Mouse (Mus musculus) intestine, postnatal 0 days (tissue): ENCODE data around the gene Rnf149. TPM values are rescaled to one million over a fixed set of nuclear protein-coding genes. Genes with fewer than 3 reads are reported as not detected.

Experiments
- ATAC-seq: fragments of 200-750 bp; cut with Nextera tagmentation; 2 replicates; pipeline ENCODE4 v1.8.0; 2017; ENCODE audit warnings: mild to moderate bottlenecking, moderate TSS enrichment, moderate library complexity
- H3K27ac ChIP-seq: fragments of 300-500 bp; sonication (generic); 2 replicates; pipeline ENCODE4 v1.5.1; 2014; ENCODE audit warnings: mild to moderate bottlenecking, low read depth, low read length, moderate library complexity
- H3K27me3 ChIP-seq: fragments of 300-500 bp; sonication (generic); replicated peaks from 2 replicates; pipeline ENCODE4 v1.6.1; 2014; ENCODE audit warnings: low read length, mixed read lengths; ENCODE audit not compliant: control insufficient read depth, insufficient read depth
- H3K36me3 ChIP-seq: fragments of 300-500 bp; sonication (generic); 2 replicates; pipeline ENCODE4 v1.6.1; 2014; ENCODE audit warnings: mild to moderate bottlenecking, moderate library complexity; ENCODE audit not compliant: control insufficient read depth, insufficient read depth
- H3K4me1 ChIP-seq: fragments of 300-500 bp; sonication (generic); replicated peaks from 2 replicates; pipeline ENCODE4 v1.6.1; 2014; ENCODE audit warnings: antibody characterized with exemption, low read length, mixed read lengths; ENCODE audit not compliant: control insufficient read depth, insufficient read depth
- H3K4me2 ChIP-seq: fragments of 300-500 bp; sonication (generic); replicated peaks from 2 replicates; pipeline ENCODE4 v1.6.1; 2014; ENCODE audit warnings: low read depth, mild to moderate bottlenecking, moderate library complexity
- H3K4me3 ChIP-seq: fragments of 300-500 bp; sonication (generic); 2 replicates; pipeline ENCODE4 v1.5.1; 2014; ENCODE audit warnings: low read depth, low read length
- H3K9ac ChIP-seq: fragments of 300-500 bp; sonication (generic); 2 replicates; pipeline ENCODE4 v1.6.1; 2014; ENCODE audit warnings: mild to moderate bottlenecking, low read depth, low read length
- H3K9me3 ChIP-seq: fragments of 300-500 bp; sonication (generic); 2 replicates; pipeline ENCODE4 v1.6.1; 2016; ENCODE audit warnings: mixed run types; ENCODE audit not compliant: control insufficient read depth
- CTCF ChIP-seq: sonication (generic); IDR thresholded peaks from 2 replicates; pipeline ENCODE4 v1.5.1; 2016; ENCODE audit warnings: low read depth, mild to moderate bottlenecking, control low read depth, antibody characterized with exemption, moderate library complexity
- WGBS: fragments of 180-500 bp; shearing (Covaris S2); extraction: QIAGEN DNeasy Blood & Tissue Kit; methylation state at CpG from one replicate; pipeline ENCODE4 v1.1.7; 2014; 5-methylcytosine and 5-hydroxymethylcytosine counted together
- polyA plus RNA-seq: library from polyadenylated mRNA; unstranded; fragments of >200 nt; fragmentation: Nextera tagmentation; extraction: Ambion mirVana; gene quantifications from 2 replicates; pipeline ENCODE4 v1.2.1, GENCODE M21; 2015

Rnf149 gene
- 16.9 and 20.4 TPM in 2 replicates for polyA plus RNA-seq

GRCm38 (mm10) chr1:39577253-39577705, at the start of gene Rnf149:
Gene Rnf149 (minus strand): TSS chr1:39577405.
- Histone ChIP-seq H3K27ac (peak within 1 kb of the TSS; percentile 93), H3K27me3 (no peaks in the 10 kb centered on the region), H3K9me3 (no peaks in the 10 kb centered on the region), H3K9ac (peak within 1 kb of the TSS; percentile 90), H3K36me3 (no peaks in the 10 kb centered on the region), H3K4me3 (peak within 1 kb of the TSS; percentile 93), H3K4me2 (peak within 1 kb of the TSS; percentile 96), H3K4me1 (peaks cover 7% of the 10 kb centered on the region; the same call in 1 of the 2 replicates)
- under 1% methylated on average over 45 of the region's 49 CpGs for WGBS
- peak; percentile 94 for ATAC-seq
- no peak for TF ChIP-seq CTCF

- Histone ChIP-seq H3K27me3 (no peaks in the 10 kb centered on the region), H3K4me3 (no peak overlapping the region), H3K4me2 (no peak overlapping the region), H3K36me3 (no peaks in the 10 kb centered on the region), H3K9me3 (no peaks in the 10 kb centered on the region), H3K9ac (no peak overlapping the region), H3K27ac (no peak overlapping the region), H3K4me1 (no peaks in the 10 kb centered on the region)
- WGBS, result 42% methylated on average over 3 of the region's 3 CpGs
- no peak for ATAC-seq
- TF ChIP-seq CTCF, result no peak
Measured at GRCm38 (mm10) chr1:39625491-39625890, 48.3 kb upstream of the Rnf149 start.

- ATAC-seq, result no peak
- Histone ChIP-seq H3K36me3 (no peaks in the 10 kb centered on the region), H3K4me1 (no peaks in the 10 kb centered on the region), H3K27ac (no peak overlapping the region), H3K27me3 (no peaks in the 10 kb centered on the region), H3K9ac (no peak overlapping the region), H3K9me3 (no peaks in the 10 kb centered on the region), H3K4me3 (no peak overlapping the region), H3K4me2 (no peak overlapping the region)
- no peak for TF ChIP-seq CTCF
- WGBS, result 16% methylated on average over 1 of the region's 1 CpGs
Measured at GRCm38 (mm10) chr1:39623729-39624128, 46.5 kb upstream of the Rnf149 start.

- no peak for TF ChIP-seq CTCF
- no peaks in the 10 kb centered on the region for H3K4me1 ChIP-seq
- H3K4me3 ChIP-seq, result no peak overlapping the region
- ATAC-seq, result no peak
- no peaks in the 10 kb centered on the region for H3K27me3 ChIP-seq
- whole genome bisulfite sequencing, result 89% methylated on average over 5 of the region's 5 CpGs
- no peak overlapping the region for H3K4me2 ChIP-seq
- no peaks in the 10 kb centered on the region for H3K9me3 ChIP-seq
- H3K36me3 ChIP-seq, result no peaks in the 10 kb centered on the region
- no peak overlapping the region for H3K27ac ChIP-seq
- no peak overlapping the region for H3K9ac ChIP-seq
Measured at GRCm38 (mm10) chr1:39623106-39623505, 45.9 kb upstream of the Rnf149 start.

- no peak overlapping the region for H3K4me3 ChIP-seq
- no peak overlapping the region for H3K27ac ChIP-seq
- TF ChIP-seq CTCF, result no peak
- H3K27me3 ChIP-seq, result no peaks in the 10 kb centered on the region
- ATAC-seq, result peak; percentile 58
- no peaks in the 10 kb centered on the region for H3K36me3 ChIP-seq
- H3K4me2 ChIP-seq, result peak overlapping the region; percentile 33
- no peaks in the 10 kb centered on the region for H3K4me1 ChIP-seq
- H3K9ac ChIP-seq, result no peak overlapping the region
- WGBS, result 19% methylated on average over 8 of the region's 8 CpGs
- H3K9me3 ChIP-seq, result no peaks in the 10 kb centered on the region
Measured at GRCm38 (mm10) chr1:39618524-39618923, 41.3 kb upstream of the Rnf149 start.

- no peak for ATAC-seq
- 80% methylated on average over 6 of the region's 6 CpGs for WGBS
- Histone ChIP-seq H3K9me3 (no peaks in the 10 kb centered on the region), H3K9ac (no peak overlapping the region), H3K4me3 (no peak overlapping the region), H3K27ac (no peak overlapping the region), H3K4me2 (no peak overlapping the region), H3K27me3 (no peaks in the 10 kb centered on the region), H3K36me3 (no peaks in the 10 kb centered on the region), H3K4me1 (no peaks in the 10 kb centered on the region)
- no peak for TF ChIP-seq CTCF
Measured at GRCm38 (mm10) chr1:39615526-39615925, 38.3 kb upstream of the Rnf149 start.
